Mouse (Mus musculus): ENCODE results near the gene Hes3. TPM values are rescaled to one million over a fixed set of nuclear protein-coding genes. Genes with fewer than 3 reads are reported as not detected.

Gene Hes3
- polyA plus RNA-seq, 1 experiment from 2014 or later, result 0.67 TPM

DNA sequence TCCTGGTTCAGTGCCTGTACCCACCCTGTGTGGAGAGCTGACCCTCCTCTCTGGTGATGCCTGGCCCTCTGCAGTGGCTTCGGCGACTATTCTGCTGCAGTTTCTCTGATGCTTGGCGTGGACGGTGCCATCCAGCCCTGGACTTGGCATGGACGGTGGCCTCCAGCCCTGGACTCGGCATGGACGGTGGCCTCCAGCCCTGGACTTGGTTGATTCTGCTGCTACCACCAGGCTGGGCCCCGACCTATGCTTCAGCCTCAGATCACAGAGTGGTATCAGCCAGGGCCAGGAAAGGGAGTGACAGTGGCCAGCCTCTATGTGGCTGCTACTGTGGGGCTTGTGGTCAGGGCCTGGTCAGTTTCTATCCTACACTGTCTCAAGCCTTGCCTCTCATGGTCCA lies 47.5 kb downstream of the Hes3 start:
- Histone ChIP-seq H3K36me3 (replicated peaks) (0 out of 2 replicates have a peak, but pooled peaks cover 4% of the 10 kb centered on the region), H3K4me2 (no peak overlapping the region), H3K9me3 (no peaks in the 10 kb centered on the region), H3K4me1 (no peaks in the 10 kb centered on the region), H3K27me3 (replicated peaks) (no peaks in the 10 kb centered on the region), H3K9ac (no peak overlapping the region), H3K4me3 (no peak overlapping the region), H3K27ac (no peak overlapping the region)
- WGBS, result 95% methylated on average over 8 of the region's 8 CpGs
- no peak for ATAC-seq (replicated peaks)

DNA sequence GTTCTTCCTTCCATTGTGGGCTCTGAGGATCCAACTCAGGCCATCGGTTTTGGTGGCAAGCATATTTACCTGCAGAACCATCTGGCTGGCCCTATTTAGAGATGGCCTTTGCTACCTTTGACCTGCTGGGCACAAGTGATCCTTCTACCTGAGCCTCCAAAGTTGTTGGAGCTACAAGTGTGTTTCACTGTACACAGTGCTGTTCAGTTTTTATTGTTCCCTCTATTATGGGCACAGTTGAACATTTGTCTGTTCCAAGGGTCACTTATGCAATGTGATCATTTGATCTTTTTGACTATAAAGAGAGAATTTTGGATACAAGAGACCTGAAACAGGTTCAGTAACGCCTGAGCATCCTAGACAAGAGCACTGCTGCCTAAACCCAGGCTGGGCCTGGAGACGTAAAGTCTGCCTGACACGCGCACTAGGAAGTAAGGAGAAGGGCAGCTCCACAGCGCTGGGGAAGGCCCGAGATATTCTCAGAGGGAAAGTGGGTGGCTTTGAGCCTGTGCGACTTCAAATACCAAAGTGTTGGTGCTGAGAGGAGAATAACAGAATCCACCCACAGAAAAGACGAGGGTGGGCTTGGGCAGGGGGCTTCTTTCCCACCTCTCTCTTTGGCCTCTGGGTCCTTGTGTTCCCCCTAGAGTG lies 48.1 kb downstream of the Hes3 start:
- ATAC-seq (replicated peaks), result no peak
- no peak overlapping the region for H3K27ac ChIP-seq
- H3K4me2 ChIP-seq, result no peak overlapping the region
- 0 out of 2 replicates have a peak, but pooled peaks cover 4% of the 10 kb centered on the region for H3K36me3 ChIP-seq (replicated peaks)
- no peaks in the 10 kb centered on the region for H3K4me1 ChIP-seq
- no peak overlapping the region for H3K4me3 ChIP-seq
- WGBS, result 88% methylated on average over 9 of the region's 9 CpGs
- no peaks in the 10 kb centered on the region for H3K9me3 ChIP-seq
- H3K27me3 ChIP-seq (replicated peaks), result no peaks in the 10 kb centered on the region
- no peak overlapping the region for H3K9ac ChIP-seq

GRCm38 (mm10) chr4:152239974-152240373 lies 51.5 kb downstream of the Hes3 start:
- Histone ChIP-seq H3K4me3 (no peak overlapping the region), H3K36me3 (replicated peaks) (peaks cover 11% of the 10 kb centered on the region; the same call in 1 of the 2 replicates), H3K27ac (no peak overlapping the region), H3K4me2 (no peak overlapping the region), H3K27me3 (replicated peaks) (no peaks in the 10 kb centered on the region), H3K9ac (no peak overlapping the region), H3K4me1 (no peaks in the 10 kb centered on the region), H3K9me3 (no peaks in the 10 kb centered on the region)
- WGBS, result 79% methylated on average over 4 of the region's 4 CpGs
- ATAC-seq (replicated peaks), result no peak

Other genes with a start within 250 kb of the Hes3 start
- gene Plekhg5, start 219.2 kb downstream of the Hes3 start, polyA plus RNA-seq (2015; fragmentation: Nextera tagmentation; extraction: Ambion mirVana), result 12.3 and 12.5 TPM in 2 replicates
- 0.80 and 1.0 TPM in 2 replicates for gene Tnfrsf25, start 175.7 kb downstream of the Hes3 start, polyA plus RNA-seq (2015; fragmentation: Nextera tagmentation; extraction: Ambion mirVana)
- 0.13 and 0.19 TPM in 2 replicates for gene Espn, start 139.3 kb downstream of the Hes3 start, polyA plus RNA-seq (2015; fragmentation: Nextera tagmentation; extraction: Ambion mirVana)
- gene Hes2, start 132.8 kb downstream of the Hes3 start, polyA plus RNA-seq (2015; fragmentation: Nextera tagmentation; extraction: Ambion mirVana), result not detected in 2 replicates
- gene Acot7, start 113.5 kb downstream of the Hes3 start, polyA plus RNA-seq (2015; fragmentation: Nextera tagmentation; extraction: Ambion mirVana), result 409 and 418 TPM in 2 replicates
- 15.6 and 16.6 TPM in 2 replicates for gene Gpr153, start 17.4 kb downstream of the Hes3 start, polyA plus RNA-seq (2015; fragmentation: Nextera tagmentation; extraction: Ambion mirVana)
- 20.4 and 24.5 TPM in 2 replicates for gene Icmt, start 5.6 kb upstream of the Hes3 start, polyA plus RNA-seq (2015; fragmentation: Nextera tagmentation; extraction: Ambion mirVana)
- 8.0 and 8.6 TPM in 2 replicates for gene Rnf207, start 27.3 kb upstream of the Hes3 start, polyA plus RNA-seq (2015; fragmentation: Nextera tagmentation; extraction: Ambion mirVana)
- gene Rpl22, start 34.1 kb upstream of the Hes3 start, polyA plus RNA-seq (2015; fragmentation: Nextera tagmentation; extraction: Ambion mirVana), result 127 and 133 TPM in 2 replicates
- gene Chd5, start 47.0 kb upstream of the Hes3 start, polyA plus RNA-seq (2015; fragmentation: Nextera tagmentation; extraction: Ambion mirVana), result 57.0 and 65.0 TPM in 2 replicates
- gene Nphp4, start 185.0 kb upstream of the Hes3 start, polyA plus RNA-seq (2015; fragmentation: Nextera tagmentation; extraction: Ambion mirVana), result 6.2 and 6.3 TPM in 2 replicates
- 26.1 and 27.8 TPM in 2 replicates for gene Kcnab2, start 186.2 kb upstream of the Hes3 start, polyA plus RNA-seq (2015; fragmentation: Nextera tagmentation; extraction: Ambion mirVana)

Data from midbrain, embryonic 15.5 days (tissue).